25 mouse cellular contexts compared by ENCODE assay signal in genomic region chr2:169028531-169029114, GRCm38 (mm10).
DNase-seq lines count a peak whose midpoint lies in the region; ATAC-seq and TF ChIP-seq lines count a peak whose summit lies in the region.
"Had no signal": no experiment of that assay in that cellular context is flagged by ENCODE, and none has a peak within 500 bp of the region (broad histone marks: within the 10 kb centered on the region; RNA-seq: fewer than 3 reads in every experiment).

No protein-coding gene starts in this region.

- 66% methylated on average over 9 of the region's 9 CpGs for WGBS in heart, embryonic 11.5 days (ENCODE audit: insufficient replicate concordance)
- WGBS in lung, embryonic 16.5 days: 56% methylated on average over 9 of the region's 9 CpGs
- 58% methylated on average over 9 of the region's 9 CpGs for WGBS in lung, adult 2 months

- H3K36me3 ChIP-seq in heart, embryonic 11.5 days (ENCODE audit: control insufficient read depth, insufficient read depth, low read length): no peaks in the 10 kb centered on the region
- H3K36me3 ChIP-seq in lung, embryonic 16.5 days (ENCODE audit: control insufficient read depth, insufficient read depth, low read length): no peaks in the 10 kb centered on the region
- H3K36me3 ChIP-seq in ES-Bruce4 (ENCODE audit: control insufficient read depth, insufficient read depth, low read length, poor library complexity, severe bottlenecking): no peaks in the 10 kb centered on the region
- H3K36me3 ChIP-seq: forebrain, embryonic 10.5 days; hindbrain, embryonic 13.5 days; liver, embryonic 13.5 days; midbrain, embryonic 15.5 days; neural tube, embryonic 12.5 days had no signal

- peak; percentile 66 for DNase-seq in heart, adult 11 months
- DNase-seq in lung, adult 2 months: no peak
- DNase-seq in brain, embryonic 14.5 days (ENCODE audit: low read depth): no peak
- no peak for DNase-seq in urinary bladder, postnatal 25 days (ENCODE audit: low spot score)
- DNase-seq: adrenal gland, adult 2 months; cerebellum, adult 11-12 months; cerebellum, postnatal 14 days; gastrocnemius, postnatal 25 days; heart, adult 2 months; kidney, adult 8-10 months; kidney, postnatal 36 days; layer of hippocampus, adult 9-11 months; liver, embryonic 13.5 days; right cerebral cortex, postnatal 4 days; thymus, adult 18-20 months; thymus, postnatal 36 days had no signal

- no peak overlapping the region for H3K4me3 ChIP-seq in heart, embryonic 11.5 days (ENCODE audit: low read depth, low read length)
- no peak overlapping the region for H3K4me3 ChIP-seq in lung, embryonic 16.5 days (ENCODE audit: low read length)
- H3K4me3 ChIP-seq in lung, adult 2 months (replicated peaks; ENCODE audit: extremely low read depth, low read depth, low read length): no peak overlapping the region
- no peak overlapping the region for H3K4me3 ChIP-seq in ES-Bruce4 (ENCODE audit: low read depth, low read length)
- H3K4me3 ChIP-seq: forebrain, embryonic 10.5 days; heart, adult 2 months; hindbrain, embryonic 13.5 days; liver, embryonic 13.5 days; midbrain, embryonic 15.5 days; neural tube, embryonic 12.5 days had no signal

- no peaks in the 10 kb centered on the region for H3K9me3 ChIP-seq in heart, embryonic 11.5 days (replicated peaks; ENCODE audit: control insufficient read depth, low read length)
- H3K9me3 ChIP-seq in lung, embryonic 16.5 days (ENCODE audit: control insufficient read depth, low read length): no peaks in the 10 kb centered on the region
- H3K9me3 ChIP-seq in ES-Bruce4 (replicated peaks; ENCODE audit: control insufficient read depth, insufficient read depth, low read length, poor library complexity, severe bottlenecking): no peaks in the 10 kb centered on the region
- H3K9me3 ChIP-seq: midbrain, embryonic 15.5 days; neural tube, embryonic 12.5 days had no signal

- TF ChIP-seq POLR2A in lung, adult 2 months (IDR thresholded peaks at IDR 0.05; ENCODE audit: borderline replicate concordance, extremely low read depth, low read depth, low read length): no peak
- TF ChIP-seq POLR2A in ES-Bruce4 (IDR thresholded peaks at IDR 0.05; ENCODE audit: insufficient read depth, low read length): no peak
- no peak for TF ChIP-seq POLR2A in brain, embryonic 14.5 days (IDR thresholded peaks at IDR 0.05; ENCODE audit: borderline replicate concordance, extremely low read depth, insufficient read depth, insufficient read length, poor library complexity, severe bottlenecking)

- no peak for TF ChIP-seq EP300 in ES-Bruce4 (IDR thresholded peaks at IDR 0.05; ENCODE audit: insufficient read depth, low read depth, low read length)

- no peaks in the 10 kb centered on the region for H3K27me3 ChIP-seq in heart, embryonic 11.5 days (ENCODE audit: control insufficient read depth, insufficient read depth, low read length)
- no peaks in the 10 kb centered on the region for H3K27me3 ChIP-seq in lung, embryonic 16.5 days (ENCODE audit: control insufficient read depth, insufficient read depth, low read depth, low read length)
- no peaks in the 10 kb centered on the region for H3K27me3 ChIP-seq in ES-Bruce4 (ENCODE audit: control insufficient read depth, insufficient read depth, low read length, poor library complexity, severe bottlenecking)
- H3K27me3 ChIP-seq: hindbrain, embryonic 13.5 days; liver, embryonic 13.5 days; midbrain, embryonic 15.5 days; neural tube, embryonic 12.5 days had no signal

- no peak overlapping the region for H3K4me2 ChIP-seq in heart, embryonic 11.5 days
- no peak overlapping the region for H3K4me2 ChIP-seq in lung, embryonic 16.5 days (ENCODE audit: low read depth, low read length)
- H3K4me2 ChIP-seq: hindbrain, embryonic 13.5 days; liver, embryonic 13.5 days; midbrain, embryonic 15.5 days; neural tube, embryonic 12.5 days had no signal

- H3K4me1 ChIP-seq in heart, embryonic 11.5 days (ENCODE audit: control insufficient read depth, insufficient read depth, low read length): no peaks in the 10 kb centered on the region
- no peaks in the 10 kb centered on the region for H3K4me1 ChIP-seq in lung, embryonic 16.5 days (replicated peaks; ENCODE audit: control insufficient read depth, insufficient read depth, low read length)
- no peaks in the 10 kb centered on the region for H3K4me1 ChIP-seq in lung, adult 2 months (ENCODE audit: control insufficient read depth, insufficient read depth, low read length)
- H3K4me1 ChIP-seq in ES-Bruce4 (ENCODE audit: control insufficient read depth, insufficient read depth, low read length): no peaks in the 10 kb centered on the region
- H3K4me1 ChIP-seq: hindbrain, embryonic 13.5 days; liver, embryonic 13.5 days; midbrain, embryonic 15.5 days; neural tube, embryonic 12.5 days had no signal

- TF ChIP-seq CTCF in lung, adult 2 months (IDR thresholded peaks at IDR 0.05; ENCODE audit: insufficient read depth, low read length): no peak
- peak; percentile 58 for TF ChIP-seq CTCF in ES-Bruce4 (IDR thresholded peaks at IDR 0.05; ENCODE audit: low read depth, low read length)
- TF ChIP-seq CTCF in brain, embryonic 14.5 days (IDR thresholded peaks at IDR 0.05; ENCODE audit: borderline replicate concordance, extremely low read depth, insufficient read depth, insufficient read length): peak; percentile 33; the same call in 1 of the 2 replicates

- no peak overlapping the region for H3K9ac ChIP-seq in heart, embryonic 11.5 days (ENCODE audit: low read depth, low read length)
- no peak overlapping the region for H3K9ac ChIP-seq in lung, embryonic 16.5 days (ENCODE audit: low read length)
- no peak overlapping the region for H3K9ac ChIP-seq in ES-Bruce4 (ENCODE audit: low read depth, poor library complexity, severe bottlenecking)
- H3K9ac ChIP-seq: hindbrain, embryonic 13.5 days; liver, embryonic 13.5 days; midbrain, embryonic 15.5 days; neural tube, embryonic 12.5 days had no signal

- no peak for ATAC-seq in heart, embryonic 11.5 days (replicated peaks; ENCODE audit: insufficient number of reproducible peaks, low FRiP score, low TSS enrichment)
- ATAC-seq in lung, embryonic 16.5 days (ENCODE audit: low read depth): peak; percentile 72; the same call in 1 of the 2 replicates
- ATAC-seq: forebrain, embryonic 16.5 days; midbrain, embryonic 15.5 days had no signal

- H3K27ac ChIP-seq in heart, embryonic 11.5 days (ENCODE audit: low read depth, low read length): no peak overlapping the region
- no peak overlapping the region for H3K27ac ChIP-seq in lung, embryonic 16.5 days (ENCODE audit: low read length)
- H3K27ac ChIP-seq in ES-Bruce4 (ENCODE audit: insufficient read depth, low read length): no peak overlapping the region
- H3K27ac ChIP-seq: forebrain, embryonic 10.5 days; heart, adult 2 months; hindbrain, embryonic 13.5 days; liver, embryonic 13.5 days; macrophage; midbrain, embryonic 15.5 days; neural tube, embryonic 12.5 days had no signal
